Comparison of ENCODE assay signal across 14 mouse cellular contexts in genomic region chr1:170499891-170500290, GRCm38 (mm10).
DNase-seq lines count a peak whose midpoint lies in the region; ATAC-seq lines count a peak whose summit lies in the region.
"Had no signal": no experiment of that assay in that cellular context is flagged by ENCODE, and none has a peak within 500 bp of the region (broad histone marks: within the 10 kb centered on the region; RNA-seq: fewer than 3 reads in every experiment).

No protein-coding gene starts in this region.

- H3K9me3 ChIP-seq in heart, embryonic 12.5 days (replicated peaks): no peaks in the 10 kb centered on the region
- no peaks in the 10 kb centered on the region for H3K9me3 ChIP-seq in stomach, embryonic 15.5 days
- H3K9me3 ChIP-seq: embryonic facial prominence, embryonic 13.5 days; heart, embryonic 13.5 days had no signal

- 54% methylated on average over 6 of the region's 6 CpGs for WGBS in heart, embryonic 12.5 days
- WGBS in stomach, embryonic 15.5 days: 42% methylated on average over 6 of the region's 6 CpGs

- H3K27me3 ChIP-seq in heart, embryonic 12.5 days (replicated peaks): no peaks in the 10 kb centered on the region
- no peaks in the 10 kb centered on the region for H3K27me3 ChIP-seq in stomach, embryonic 15.5 days (replicated peaks)
- H3K27me3 ChIP-seq: embryonic facial prominence, embryonic 13.5 days; heart, embryonic 13.5 days had no signal

- H3K27ac ChIP-seq in heart, embryonic 12.5 days (ENCODE audit: poor library complexity, severe bottlenecking): no peak overlapping the region
- H3K27ac ChIP-seq in stomach, embryonic 15.5 days: no peak overlapping the region
- H3K27ac ChIP-seq: embryonic facial prominence, embryonic 13.5 days; heart, embryonic 13.5 days; macrophage had no signal

- H3K4me1 ChIP-seq in heart, embryonic 12.5 days (replicated peaks): peaks cover 86% of the 10 kb centered on the region
- peaks cover 19% of the 10 kb centered on the region for H3K4me1 ChIP-seq in stomach, embryonic 15.5 days

- no peak overlapping the region for H3K4me3 ChIP-seq in heart, embryonic 12.5 days
- no peak overlapping the region for H3K4me3 ChIP-seq in stomach, embryonic 15.5 days (replicated peaks)
- H3K4me3 ChIP-seq: embryonic facial prominence, embryonic 13.5 days; heart, embryonic 13.5 days had no signal

- no peaks in the 10 kb centered on the region for H3K36me3 ChIP-seq in heart, embryonic 12.5 days
- H3K36me3 ChIP-seq in stomach, embryonic 15.5 days: no peaks in the 10 kb centered on the region
- H3K36me3 ChIP-seq: embryonic facial prominence, embryonic 13.5 days; heart, embryonic 13.5 days had no signal

- no peak overlapping the region for H3K4me2 ChIP-seq in heart, embryonic 12.5 days
- H3K4me2 ChIP-seq in stomach, embryonic 15.5 days: no peak overlapping the region
- H3K4me2 ChIP-seq: embryonic facial prominence, embryonic 13.5 days; heart, embryonic 13.5 days had no signal

- ATAC-seq in heart, embryonic 12.5 days (ENCODE audit: insufficient number of reproducible peaks, low FRiP score): no peak
- peak; percentile 10; the same call in 1 of the 2 replicates for ATAC-seq in stomach, embryonic 15.5 days (ENCODE audit: insufficient read depth, low FRiP score, low read depth)
- ATAC-seq: forebrain, embryonic 16.5 days had no signal

- peak; percentile 87 for DNase-seq in heart, adult 11 months
- DNase-seq in lung, postnatal 4 days: peak; percentile 22 to 77
- no peak for DNase-seq in lung, postnatal 36 days
- peak; percentile 70 to 73 for DNase-seq in kidney, adult 8-10 months
- no peak for DNase-seq in adipocyte (ENCODE audit: low spot score)
- DNase-seq in thymus, postnatal 36 days: no peak
- DNase-seq: adrenal gland, postnatal 36 days; cerebellum, adult 11 months had no signal

- no peak overlapping the region for H3K9ac ChIP-seq in heart, embryonic 12.5 days
- H3K9ac ChIP-seq in stomach, embryonic 15.5 days: no peak overlapping the region
- H3K9ac ChIP-seq: embryonic facial prominence, embryonic 13.5 days; heart, embryonic 13.5 days had no signal

Comparison
In these comparisons a context has a peak if more than half of its experiments do, and no peak if none do; other contexts are left out.
1. DNase-seq: peak in heart, adult 11 months (single experiment), lung, postnatal 4 days (2 of 2) and kidney, adult 8-10 months (2 of 2); none in lung, postnatal 36 days (single experiment), adipocyte (single experiment) and thymus, postnatal 36 days (0 of 2).